Mouse (Mus musculus): ENCODE measurements around the gene Rcc1l. TPM values are rescaled to one million over a fixed set of nuclear protein-coding genes. Genes with fewer than 3 reads are reported as not detected.

Gene Rcc1l
- polyA plus RNA-seq, 2 experiments from 2014 or later: 1.7 to 2.6 TPM

- no peak for ATAC-seq
Observed at GRCm38 (mm10) chr5:134170167-134170566, 6.4 kb downstream of the Rcc1l start.

DNA sequence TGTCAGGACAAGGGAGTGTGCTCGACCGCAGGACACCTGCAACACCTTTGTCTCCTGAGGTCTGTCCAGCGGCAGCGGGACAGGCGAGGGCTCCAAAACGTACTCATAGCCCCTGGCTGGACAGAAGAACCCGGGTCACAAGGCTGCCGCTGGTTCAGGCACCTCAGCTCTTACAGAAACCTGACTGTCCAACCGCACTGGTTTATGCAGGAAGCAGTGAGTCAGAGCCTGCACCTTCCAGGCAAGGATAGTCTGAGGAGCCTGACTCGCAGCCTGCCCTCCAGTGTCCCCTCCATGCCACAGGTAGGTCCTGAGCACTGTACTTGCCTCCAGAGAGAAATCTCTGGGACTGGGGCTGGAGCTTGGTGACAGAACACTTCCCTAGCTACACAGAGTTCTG, 7.3 kb downstream of the Rcc1l start:
- no peak for ATAC-seq

- no peak for ATAC-seq
Observed at GRCm38 (mm10) chr5:134168033-134168432, 8.5 kb downstream of the Rcc1l start.

GRCm38 (mm10) chr5:134166642-134167041, 9.9 kb downstream of the Rcc1l start:
- ATAC-seq: peak; percentile 53

DNA sequence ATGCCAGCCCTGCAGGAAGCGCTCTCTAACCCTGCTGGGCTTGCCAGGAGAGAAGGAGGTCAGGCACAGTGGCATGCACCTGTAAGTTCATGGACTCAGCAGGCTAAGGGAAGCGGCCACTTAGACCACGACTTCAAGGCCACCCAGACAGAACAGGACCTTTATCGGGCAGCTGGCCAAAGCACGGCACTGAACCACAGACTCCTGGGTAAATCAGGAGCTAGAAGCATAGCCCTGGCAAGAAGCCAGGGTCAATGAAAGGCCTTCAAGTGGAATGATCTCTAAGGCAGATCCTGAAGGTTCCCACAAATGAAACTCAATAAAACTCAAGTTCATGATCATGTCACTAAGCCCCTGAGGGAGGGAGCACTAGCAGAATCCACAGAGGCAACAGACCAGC, 11.9 kb downstream of the Rcc1l start:
- no peak for ATAC-seq

DNA sequence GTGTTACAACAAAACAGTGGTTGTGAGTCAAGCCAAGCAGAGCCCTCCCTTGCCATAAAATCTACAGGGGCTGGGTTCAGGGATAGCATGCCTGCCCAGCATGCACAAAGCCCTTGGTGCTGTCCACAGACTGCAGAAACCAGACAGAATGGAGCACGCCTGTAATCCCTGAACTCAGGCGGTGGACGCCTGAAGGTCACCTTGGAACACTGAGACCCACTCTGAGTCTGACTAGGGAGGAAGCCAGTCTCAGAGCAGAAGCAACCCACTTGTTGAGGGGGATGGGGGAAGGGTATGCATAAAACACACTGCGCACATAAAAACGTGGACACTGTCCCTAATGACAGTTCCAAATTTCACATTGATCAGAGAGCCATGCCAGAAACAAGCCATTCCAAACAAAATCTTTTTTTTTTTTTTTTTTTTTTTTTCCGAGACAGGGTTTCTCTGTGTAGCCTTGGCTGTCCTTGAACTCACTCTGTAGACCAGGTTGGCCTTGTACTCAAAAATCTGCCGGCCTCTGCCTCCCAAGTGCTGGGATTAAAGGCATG, 20.6 kb downstream of the Rcc1l start:
- ATAC-seq: no peak

- ATAC-seq: no peak
Observed at GRCm38 (mm10) chr5:134151895-134152294, 24.7 kb downstream of the Rcc1l start.

DNA sequence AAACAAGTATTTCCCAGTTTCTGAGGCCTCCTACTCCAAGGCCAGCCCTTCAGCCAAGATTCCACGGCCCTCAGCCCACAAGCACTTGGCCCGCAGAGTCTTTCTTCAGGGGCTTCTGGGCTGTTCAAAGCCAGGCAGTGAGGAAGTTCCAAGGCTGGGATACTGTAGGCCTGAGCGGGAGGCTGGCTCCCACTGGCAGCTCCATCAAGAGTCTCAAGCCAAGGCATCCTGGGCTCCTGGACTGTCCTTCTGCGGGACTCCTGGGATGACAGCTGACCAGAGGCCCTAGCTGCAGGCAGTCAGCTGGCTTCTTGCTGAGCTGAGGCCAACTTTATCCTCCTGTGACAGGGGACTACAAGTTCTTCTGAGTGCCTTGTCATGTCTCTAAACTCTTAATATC, 28.4 kb downstream of the Rcc1l start:
- no peak for ATAC-seq

DNA sequence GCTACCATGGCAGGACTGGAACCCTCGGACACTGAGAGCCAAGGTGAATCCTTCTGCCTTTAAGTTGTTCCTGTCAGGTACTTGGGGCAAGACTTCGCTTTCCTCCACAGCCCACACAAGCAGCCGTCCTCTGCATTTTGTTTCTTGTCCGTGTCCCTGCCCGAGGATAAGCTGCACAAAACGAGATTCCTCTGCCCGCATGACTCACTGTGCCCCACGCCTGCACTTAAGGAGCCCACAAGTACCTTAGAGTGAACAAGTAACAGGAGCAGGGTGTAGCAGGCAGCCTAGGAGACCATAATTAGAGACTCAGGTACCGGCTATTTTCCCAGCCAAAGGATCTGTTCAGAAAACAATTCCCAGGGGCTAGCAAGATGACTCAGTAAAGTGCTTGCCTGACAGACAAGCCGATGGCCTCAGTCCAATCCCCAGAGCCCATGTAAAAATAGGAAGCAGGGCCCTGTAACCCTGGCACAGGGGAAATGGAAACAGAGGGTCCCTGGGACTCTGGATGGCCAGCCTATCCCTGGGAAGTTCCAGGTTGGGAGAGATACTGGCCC, 29.3 kb downstream of the Rcc1l start:
- no peak for ATAC-seq

- no peak for ATAC-seq
Observed at GRCm38 (mm10) chr5:134144986-134145385, 31.6 kb downstream of the Rcc1l start.

- no peak for ATAC-seq
Observed at GRCm38 (mm10) chr5:134142381-134142780, 34.2 kb downstream of the Rcc1l start.

- ATAC-seq: no peak
Observed at GRCm38 (mm10) chr5:134141236-134141635, 35.3 kb downstream of the Rcc1l start.

DNA sequence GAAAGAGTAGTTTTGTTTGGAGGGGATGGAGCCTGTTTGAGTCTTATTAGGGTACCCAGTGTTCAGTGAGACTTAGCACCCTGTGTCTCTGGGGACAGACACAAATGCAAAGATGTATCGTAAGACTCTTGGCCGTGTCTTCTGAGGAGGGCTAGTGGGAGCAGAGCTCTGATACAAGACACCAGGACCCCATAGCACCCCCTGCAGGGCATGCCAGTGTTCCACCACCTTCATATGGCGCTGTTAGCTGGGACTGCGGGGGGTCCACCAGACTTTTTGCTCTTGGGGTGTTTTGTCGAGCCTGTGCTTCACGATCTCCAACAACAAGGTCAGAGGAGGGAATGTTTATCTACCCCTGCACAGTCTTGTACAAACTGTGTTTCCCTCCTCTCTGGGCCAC, 37.1 kb downstream of the Rcc1l start:
- no peak for ATAC-seq

GRCm38 (mm10) chr5:134137933-134138332, 38.6 kb downstream of the Rcc1l start:
- ATAC-seq: no peak

DNA sequence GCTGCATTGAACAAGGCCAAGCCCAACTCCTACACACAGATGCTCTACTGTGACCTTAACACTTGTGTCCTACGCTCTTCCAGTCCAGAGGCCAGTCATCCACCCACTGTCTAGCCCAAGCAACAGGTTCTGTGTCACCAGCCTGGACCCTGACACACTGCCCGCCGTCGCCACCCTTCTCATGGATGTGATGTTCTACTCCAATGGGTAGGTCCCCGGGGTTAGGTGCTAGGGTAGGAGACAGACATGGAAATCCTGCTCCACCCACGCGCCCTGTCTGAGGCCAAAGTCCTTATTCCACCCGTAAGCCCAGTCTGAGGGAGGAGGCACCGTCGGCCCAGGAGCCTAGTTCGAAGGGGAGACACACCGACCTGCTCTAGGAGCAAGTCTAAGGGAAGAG, 40.6 kb downstream of the Rcc1l start:
- no peak for ATAC-seq

DNA sequence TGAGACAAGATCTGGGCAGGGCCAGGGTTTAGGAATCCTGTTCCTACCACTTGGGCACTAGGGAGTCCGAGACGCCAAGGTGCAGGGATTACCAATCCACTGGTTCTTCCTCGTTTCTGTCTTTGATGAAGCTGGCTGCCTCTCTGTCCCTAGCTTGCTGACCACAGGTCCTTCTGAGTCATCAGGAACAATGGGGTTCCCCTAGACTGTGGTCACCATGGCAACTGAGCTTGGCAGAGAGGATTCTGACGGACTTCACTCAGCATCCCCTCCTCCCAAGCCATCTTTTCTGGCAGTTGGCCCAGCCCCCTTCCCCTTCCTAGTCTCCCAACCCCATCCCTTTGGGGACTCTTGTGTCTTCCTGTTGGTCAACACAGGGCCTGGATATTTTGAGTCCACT, 45.0 kb downstream of the Rcc1l start:
- no peak for ATAC-seq

GRCm38 (mm10) chr5:134126232-134126631, 50.3 kb downstream of the Rcc1l start:
- ATAC-seq: no peak

- no peak for ATAC-seq
Observed at GRCm38 (mm10) chr5:134123846-134124245, 52.7 kb downstream of the Rcc1l start.

DNA sequence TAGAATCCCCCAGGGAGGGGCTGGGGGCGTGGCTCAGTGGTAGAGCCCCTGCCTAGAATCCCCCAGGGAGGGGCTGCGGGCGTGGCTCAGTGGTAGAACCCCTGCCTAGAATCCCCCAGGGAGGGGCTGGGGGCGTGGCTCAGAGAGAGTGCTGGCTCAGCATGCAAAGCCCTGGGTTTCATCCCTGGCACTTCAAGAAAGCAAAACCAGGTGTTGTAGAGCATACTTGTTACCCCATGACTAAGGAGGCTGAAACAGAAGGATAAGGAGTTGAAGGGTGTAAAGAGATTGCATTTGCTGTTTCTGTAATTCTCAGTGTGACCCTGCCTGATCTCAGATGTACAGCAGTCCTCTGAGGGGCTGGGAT, 54.7 kb downstream of the Rcc1l start:
- no peak for ATAC-seq

DNA sequence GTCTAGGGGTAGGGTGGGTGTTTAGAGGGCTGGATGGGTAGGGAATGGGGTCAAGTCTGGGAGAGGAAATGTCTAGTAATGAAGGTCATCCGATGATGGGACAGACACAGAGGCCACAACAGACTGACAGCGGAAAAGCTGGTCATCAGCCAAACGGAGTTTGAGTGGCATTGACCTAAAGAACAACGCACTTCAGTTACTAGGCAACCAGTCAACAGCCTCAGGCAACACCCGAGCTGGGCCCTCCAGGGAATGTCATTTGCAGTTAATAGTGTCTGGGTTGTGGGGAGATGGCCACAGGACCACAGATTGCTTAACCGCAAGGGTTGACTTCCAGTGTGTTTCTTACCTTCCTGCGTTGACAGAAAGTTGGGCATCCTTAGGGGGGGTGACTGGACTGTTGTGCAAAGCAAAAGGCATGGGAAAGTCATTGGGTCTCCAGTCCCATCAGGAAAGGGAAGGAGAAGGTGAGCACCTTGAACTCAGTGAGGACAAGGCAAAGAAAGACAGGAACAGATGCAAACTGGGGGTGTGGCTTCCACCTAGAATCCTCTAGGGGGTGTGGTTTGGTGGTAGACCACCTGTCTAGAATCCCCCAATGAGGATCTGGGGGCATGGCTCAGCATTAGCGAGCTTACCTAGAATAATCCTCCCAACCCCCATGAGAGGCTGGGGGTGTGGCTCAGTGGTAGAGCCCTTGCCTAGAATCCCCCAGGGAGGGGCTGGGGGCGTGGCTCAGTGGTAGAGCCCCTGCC, 55.3 kb downstream of the Rcc1l start:
- no peak for ATAC-seq

DNA sequence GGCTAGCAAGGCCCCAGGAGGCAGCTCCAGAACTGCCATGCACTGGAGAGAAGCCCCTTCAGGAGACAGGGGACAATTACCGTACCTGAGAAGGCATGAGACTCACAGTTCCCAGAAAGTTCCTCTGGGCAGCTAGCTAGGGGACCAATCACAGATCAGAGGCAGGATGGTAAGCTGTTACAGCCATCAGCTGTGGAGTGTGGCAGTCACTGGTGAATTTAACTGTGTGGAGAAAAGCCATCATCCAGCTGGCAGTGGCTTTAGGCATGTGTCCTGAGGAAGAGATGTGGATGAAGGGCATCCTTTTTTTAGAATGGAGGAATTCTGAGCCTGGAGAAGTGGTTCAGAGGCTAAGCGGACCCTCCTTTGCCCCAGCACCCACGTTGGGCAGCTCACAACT, 56.4 kb downstream of the Rcc1l start:
- no peak for ATAC-seq

DNA sequence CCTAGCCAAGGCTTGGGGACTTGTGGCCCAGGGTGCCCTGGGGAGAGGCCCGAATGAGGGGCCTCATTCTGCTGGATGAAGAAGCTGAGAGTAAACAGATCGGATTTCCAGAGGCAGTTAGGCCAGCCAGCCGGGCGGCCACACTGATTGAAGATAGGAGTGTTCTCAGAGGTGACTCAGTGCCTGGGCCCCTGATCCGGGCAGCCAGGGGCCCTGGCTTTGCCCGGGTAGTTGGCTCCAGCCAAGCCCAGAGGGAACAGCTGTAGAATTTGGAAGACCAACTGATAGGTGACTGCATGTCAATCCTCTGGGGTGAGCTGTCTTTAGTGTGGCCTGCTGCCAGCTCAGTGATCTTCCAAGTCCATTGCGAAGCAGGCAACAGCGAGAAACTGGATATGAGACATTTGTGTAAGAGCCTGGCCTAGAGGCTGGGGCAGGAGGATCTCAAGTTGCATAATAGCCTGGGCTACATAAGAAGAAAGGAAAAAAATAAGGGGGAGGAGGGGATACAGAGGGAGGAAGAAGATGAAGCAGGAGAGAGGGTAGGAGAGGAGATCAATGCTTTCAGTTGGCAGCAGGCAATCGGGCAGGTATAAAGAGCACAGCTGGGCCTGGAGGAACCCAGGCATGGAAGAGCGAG, 57.0 kb downstream of the Rcc1l start:
- ATAC-seq: no peak

GRCm38 (mm10) chr5:134118798-134119407, 57.7 kb downstream of the Rcc1l start:
- no peak for ATAC-seq

Data from CD4-positive, CD25-positive, alpha-beta regulatory T cell, adult 4 months (primary cell).